Mouse (Mus musculus) heart, embryonic 16.5 days (tissue): ENCODE results near the gene Wrnip1. TPM values are rescaled to one million over a fixed set of nuclear protein-coding genes. Genes with fewer than 3 reads are reported as not detected.

Experiments
- ATAC-seq: fragments of 200-750 bp; cut with Nextera tagmentation; replicated peaks from 2 replicates; pipeline ENCODE4 v1.8.0; 2017; ENCODE audit warnings: moderate number of reproducible peaks; ENCODE audit not compliant: insufficient read depth, low FRiP score; ENCODE audit errors: extremely low read depth
- H3K27ac ChIP-seq: fragments of 300-500 bp; sonication (generic); 2 replicates; pipeline ENCODE4 v1.5.1; 2014; ENCODE audit warnings: mild to moderate bottlenecking, low read length, control low read depth, moderate library complexity
- H3K27me3 ChIP-seq: fragments of 300-500 bp; sonication (generic); 2 replicates; pipeline ENCODE4 v1.6.1; 2014; ENCODE audit warnings: low read length, mixed read lengths; ENCODE audit not compliant: control insufficient read depth, insufficient read depth
- H3K36me3 ChIP-seq: fragments of 300-500 bp; sonication (generic); 2 replicates; pipeline ENCODE4 v1.6.1; 2014; ENCODE audit not compliant: control insufficient read depth, insufficient read depth
- H3K4me1 ChIP-seq: fragments of 300-500 bp; sonication (generic); 2 replicates; pipeline ENCODE4 v1.6.1; 2014; ENCODE audit warnings: low read length, mixed read lengths; ENCODE audit not compliant: control insufficient read depth, insufficient read depth
- H3K4me2 ChIP-seq: fragments of 300-500 bp; sonication (generic); 2 replicates; pipeline ENCODE4 v1.6.1; 2014; ENCODE audit warnings: low read depth, mild to moderate bottlenecking, control low read depth, low read length
- H3K4me3 ChIP-seq: fragments of 300-500 bp; sonication (generic); 2 replicates; pipeline ENCODE4 v1.5.1; 2014; ENCODE audit warnings: mild to moderate bottlenecking, control low read depth, low read length
- H3K9ac ChIP-seq: fragments of 300-500 bp; sonication (generic); 2 replicates; pipeline ENCODE4 v1.6.1; 2014; ENCODE audit warnings: low read length, control low read depth
- H3K9me3 ChIP-seq: fragments of 300-500 bp; sonication (generic); replicated peaks from 2 replicates; pipeline ENCODE4 v1.6.1; 2016; ENCODE audit warnings: low read length; ENCODE audit not compliant: control insufficient read depth
- WGBS: fragments of 180-500 bp; shearing (Covaris S2); extraction: QIAGEN DNeasy Blood & Tissue Kit; methylation state at CpG from one replicate; pipeline ENCODE4 v1.1.7; 2014; 5-methylcytosine and 5-hydroxymethylcytosine counted together
- polyA plus RNA-seq: library from polyadenylated mRNA; unstranded; fragments of >200 nt; fragmentation: Nextera tagmentation; extraction: Ambion mirVana; gene quantifications from 2 replicates; pipeline ENCODE4 v1.2.1, GENCODE M21; 2015

The Wrnip1 gene
- polyA plus RNA-seq, 1 experiment from 2014 or later = 24.8 TPM

- H3K4me3 ChIP-seq = no peak overlapping the region
- no peak for ATAC-seq
- peaks cover 32% of the 10 kb centered on the region for H3K36me3 ChIP-seq
- no peaks in the 10 kb centered on the region for H3K9me3 ChIP-seq
- no peak overlapping the region for H3K4me2 ChIP-seq
- H3K27ac ChIP-seq = no peak overlapping the region
- no peaks in the 10 kb centered on the region for H3K27me3 ChIP-seq
- no peak overlapping the region for H3K9ac ChIP-seq
- H3K4me1 ChIP-seq = no peaks in the 10 kb centered on the region
- WGBS = 72% methylated on average over 6 of the region's 6 CpGs
These were observed 21.3 kb downstream of the Wrnip1 start for GRCm38 (mm10) chr13:32823126-32823525.

GRCm38 (mm10) chr13:32824377-32825330, 22.8 kb downstream of the Wrnip1 start:
- no peak overlapping the region for H3K27ac ChIP-seq
- no peak overlapping the region for H3K4me3 ChIP-seq
- no peaks in the 10 kb centered on the region for H3K9me3 ChIP-seq
- H3K9ac ChIP-seq = no peak overlapping the region
- H3K4me1 ChIP-seq = no peaks in the 10 kb centered on the region; the same call in 1 of the 2 replicates
- 77% methylated on average over 6 of the region's 6 CpGs for WGBS
- no peak for ATAC-seq
- H3K36me3 ChIP-seq = peaks cover 19% of the 10 kb centered on the region
- no peaks in the 10 kb centered on the region for H3K27me3 ChIP-seq
- no peak overlapping the region for H3K4me2 ChIP-seq

DNA sequence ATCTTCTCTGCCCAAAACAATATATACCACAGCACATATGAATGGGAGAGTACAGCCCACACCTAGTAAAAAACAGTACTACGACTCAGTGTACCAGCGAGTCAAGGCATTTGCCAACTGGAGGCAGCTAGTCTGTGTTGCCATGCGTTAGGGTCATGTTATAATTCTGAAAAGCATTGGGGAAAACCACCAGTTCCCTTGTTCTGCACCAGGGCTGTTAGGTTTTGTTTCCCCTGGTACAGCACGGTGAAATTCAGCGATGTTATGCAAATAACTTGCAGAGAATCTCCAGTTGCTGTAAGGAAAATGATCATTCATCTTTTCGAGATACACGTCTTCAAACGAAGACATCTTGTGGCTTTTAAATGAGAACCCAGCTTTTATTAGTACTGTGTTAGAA, 23.7 kb downstream of the Wrnip1 start:
- Histone ChIP-seq H3K36me3 (peaks cover 11% of the 10 kb centered on the region), H3K27ac (no peak overlapping the region), H3K4me3 (no peak overlapping the region), H3K9ac (no peak overlapping the region), H3K9me3 (no peaks in the 10 kb centered on the region), H3K4me1 (peaks cover 2% of the 10 kb centered on the region; the same call in 1 of the 2 replicates), H3K27me3 (no peaks in the 10 kb centered on the region), H3K4me2 (no peak overlapping the region)
- ATAC-seq = no peak
- WGBS = 91% methylated on average over 8 of the region's 8 CpGs

DNA sequence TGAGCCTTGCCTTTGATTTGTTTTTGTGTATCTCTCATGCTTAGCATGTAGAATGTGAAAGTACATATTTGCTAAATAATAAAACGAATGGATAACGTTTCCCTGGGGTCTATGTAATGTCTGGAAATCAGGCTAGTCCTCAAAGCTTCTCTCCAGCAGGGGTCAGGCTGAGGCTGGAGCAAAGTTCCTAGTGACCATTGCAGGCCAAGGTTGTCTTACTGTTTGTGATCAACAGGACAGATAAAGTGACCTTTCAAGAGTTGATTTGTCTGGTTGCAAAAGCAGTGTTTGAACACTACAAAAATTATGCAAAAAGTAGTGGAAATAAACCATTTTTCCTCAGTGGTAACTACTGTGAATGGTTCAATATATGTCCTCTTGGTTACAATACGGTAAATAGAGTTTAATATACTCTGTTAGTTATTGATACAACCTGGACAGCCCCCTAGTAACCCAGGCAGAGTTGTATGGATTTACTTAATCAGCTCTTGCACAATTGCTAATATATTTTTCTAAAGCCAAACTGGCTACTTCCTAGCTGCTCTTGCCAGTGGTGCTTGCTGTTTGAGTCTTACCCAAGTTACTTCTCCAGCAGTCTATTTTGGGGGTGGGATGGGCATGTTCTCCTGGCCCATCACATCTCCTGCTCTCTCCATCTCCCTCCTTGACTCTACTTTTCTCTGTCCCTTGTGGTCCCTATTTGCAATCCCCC, 25.4 kb downstream of the Wrnip1 start:
- Histone ChIP-seq H3K9me3 (no peaks in the 10 kb centered on the region), H3K4me3 (no peak overlapping the region), H3K27me3 (no peaks in the 10 kb centered on the region), H3K4me1 (peaks cover 4% of the 10 kb centered on the region; the same call in 1 of the 2 replicates), H3K36me3 (no peaks in the 10 kb centered on the region; the same call in 1 of the 2 replicates), H3K4me2 (no peak overlapping the region), H3K9ac (no peak overlapping the region), H3K27ac (no peak overlapping the region)
- ATAC-seq = no peak
- WGBS = 78% methylated on average over 3 of the region's 3 CpGs

DNA sequence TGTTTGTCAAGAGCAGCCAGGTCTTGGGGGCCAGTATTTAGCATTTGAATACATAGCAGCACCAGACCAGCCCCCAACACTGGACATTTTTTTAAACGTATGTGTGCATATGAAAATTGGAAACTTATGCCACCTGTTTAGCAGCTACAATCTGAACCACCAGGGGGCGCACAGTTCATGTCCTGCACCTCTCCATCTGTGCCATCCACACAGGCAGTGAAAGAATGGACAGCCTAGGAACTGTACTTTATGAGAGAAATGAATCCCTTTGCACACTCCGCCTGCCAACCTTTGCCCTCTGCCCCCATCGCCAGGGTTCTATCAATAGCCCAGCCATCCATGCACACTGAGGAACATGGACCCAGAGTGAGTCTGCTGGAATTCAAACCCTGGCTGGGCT, 26.1 kb downstream of the Wrnip1 start:
- Histone ChIP-seq H3K9ac (no peak overlapping the region), H3K4me2 (no peak overlapping the region), H3K4me1 (peaks cover 4% of the 10 kb centered on the region; the same call in 1 of the 2 replicates), H3K27me3 (no peaks in the 10 kb centered on the region), H3K4me3 (no peak overlapping the region), H3K27ac (no peak overlapping the region), H3K9me3 (no peaks in the 10 kb centered on the region), H3K36me3 (no peaks in the 10 kb centered on the region)
- WGBS = 59% methylated on average over 4 of the region's 4 CpGs
- ATAC-seq = no peak

DNA sequence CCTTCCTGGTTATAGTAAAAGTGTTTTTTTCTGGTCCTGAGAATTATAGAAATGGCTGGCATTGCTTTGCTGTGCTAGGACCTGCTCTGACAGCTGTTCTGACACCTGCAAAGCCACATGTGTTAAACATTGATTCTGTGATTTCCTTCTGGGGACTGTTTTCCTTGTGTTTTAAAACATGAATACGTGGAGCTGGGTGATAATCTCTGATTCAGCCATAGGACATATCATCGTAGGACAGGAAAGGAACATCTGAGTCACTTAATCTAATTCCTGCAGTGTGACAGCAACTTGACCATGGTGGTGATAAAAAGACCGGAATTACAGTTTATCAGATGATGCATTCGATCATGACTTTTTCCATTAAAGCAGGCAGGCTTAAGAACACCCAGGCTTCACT, 27.0 kb downstream of the Wrnip1 start:
- H3K9ac ChIP-seq = no peak overlapping the region
- no peak overlapping the region for H3K4me2 ChIP-seq
- H3K4me3 ChIP-seq = no peak overlapping the region
- H3K27me3 ChIP-seq = no peaks in the 10 kb centered on the region
- peaks cover 4% of the 10 kb centered on the region; the same call in 1 of the 2 replicates for H3K4me1 ChIP-seq
- H3K9me3 ChIP-seq = no peaks in the 10 kb centered on the region
- no peaks in the 10 kb centered on the region for H3K36me3 ChIP-seq
- H3K27ac ChIP-seq = no peak overlapping the region
- 46% methylated on average over 4 of the region's 4 CpGs for WGBS
- no peak for ATAC-seq

DNA sequence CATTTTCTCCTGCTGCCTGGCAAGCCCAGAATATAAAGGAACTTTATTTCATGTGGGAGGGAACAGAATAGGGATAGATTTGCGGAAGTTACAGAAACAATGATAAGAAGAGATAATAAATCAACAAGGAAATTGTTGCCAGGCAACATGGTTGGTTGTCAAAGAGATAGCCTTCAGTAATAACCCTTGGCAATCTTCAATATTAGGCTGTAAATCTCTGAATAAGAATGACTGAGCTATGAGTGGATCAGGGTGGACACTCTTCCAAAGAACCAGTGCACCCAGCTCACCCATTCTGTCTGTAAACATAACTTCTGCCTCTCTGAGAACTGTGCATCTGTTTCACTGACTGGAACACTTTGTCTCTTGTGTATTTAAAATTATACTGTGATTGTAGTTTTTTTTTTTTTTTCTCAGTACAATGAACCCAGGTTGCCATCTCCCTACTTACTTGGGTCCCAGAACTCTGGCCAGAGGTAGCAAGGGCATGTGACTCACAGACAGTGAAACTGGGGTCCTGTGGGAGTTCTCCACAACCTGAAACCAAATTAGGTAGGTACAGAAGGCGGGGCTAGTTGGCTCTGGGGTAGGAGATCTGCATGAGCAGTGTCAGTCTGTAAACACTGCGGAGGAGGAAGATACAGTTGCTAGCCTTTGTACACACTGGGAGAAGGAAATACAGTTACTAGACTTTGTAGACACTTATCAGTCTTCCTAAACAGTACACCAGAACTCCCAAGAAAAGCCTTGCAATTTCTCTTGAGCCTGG, 29.9 kb downstream of the Wrnip1 start:
- H3K27ac ChIP-seq = no peak overlapping the region
- H3K4me1 ChIP-seq = peaks cover 4% of the 10 kb centered on the region; the same call in 1 of the 2 replicates
- no peaks in the 10 kb centered on the region for H3K9me3 ChIP-seq
- no peak overlapping the region for H3K9ac ChIP-seq
- H3K36me3 ChIP-seq = no peaks in the 10 kb centered on the region
- no peaks in the 10 kb centered on the region for H3K27me3 ChIP-seq
- H3K4me3 ChIP-seq = no peak overlapping the region
- WGBS = 72% methylated on average over 3 of the region's 3 CpGs
- no peak for ATAC-seq
- H3K4me2 ChIP-seq = no peak overlapping the region

GRCm38 (mm10) chr13:32832776-32833175, 30.9 kb downstream of the Wrnip1 start:
- ATAC-seq = no peak
- 64% methylated on average over 3 of the region's 3 CpGs for WGBS

More at GRCm38 (mm10) chr13:32832776-32833175, 30.9 kb downstream of the Wrnip1 start:
- Histone ChIP-seq H3K4me1 (peaks cover 4% of the 10 kb centered on the region; the same call in 1 of the 2 replicates), H3K9me3 (no peaks in the 10 kb centered on the region), H3K4me3 (no peak overlapping the region), H3K9ac (no peak overlapping the region), H3K36me3 (no peaks in the 10 kb centered on the region), H3K27ac (no peak overlapping the region), H3K27me3 (no peaks in the 10 kb centered on the region), H3K4me2 (no peak overlapping the region)
